Mouse (Mus musculus): ENCODE measurements around the gene Usp47.

Usp47 gene

DNA sequence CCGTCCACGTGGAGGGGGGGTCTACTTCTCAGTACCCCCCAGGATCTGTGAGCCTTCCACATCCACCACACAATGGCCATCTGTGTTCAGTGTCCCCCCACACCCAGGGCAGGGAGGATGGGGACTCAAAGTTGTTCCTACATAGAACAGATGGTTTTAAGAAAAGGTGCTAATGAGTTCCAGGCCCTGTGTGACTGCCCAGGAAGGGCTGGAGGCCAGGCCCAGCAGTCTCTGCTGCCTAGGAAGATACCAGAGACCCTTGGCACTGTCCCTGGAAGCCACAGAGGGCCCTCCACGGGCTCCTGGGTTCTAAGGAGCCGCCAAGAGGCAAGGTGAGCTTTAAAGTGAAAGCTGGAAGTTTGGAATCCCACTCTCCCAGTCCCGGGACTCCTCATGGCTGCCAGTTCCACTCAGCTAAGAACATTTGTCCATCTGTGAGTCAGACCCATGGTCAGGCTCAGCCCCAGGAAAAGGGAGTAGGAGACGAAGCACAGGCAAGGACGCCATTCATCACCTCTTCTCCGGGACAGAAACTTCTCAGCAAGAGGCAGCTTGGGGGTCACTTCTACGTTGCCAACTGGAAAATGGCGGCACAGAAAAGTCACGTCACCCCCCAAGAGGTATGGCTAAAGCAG, 98.7 kb downstream of the Usp47 start:
- peak; percentile 43 for DNase-seq (ENCODE audit: low spot score)

DNA sequence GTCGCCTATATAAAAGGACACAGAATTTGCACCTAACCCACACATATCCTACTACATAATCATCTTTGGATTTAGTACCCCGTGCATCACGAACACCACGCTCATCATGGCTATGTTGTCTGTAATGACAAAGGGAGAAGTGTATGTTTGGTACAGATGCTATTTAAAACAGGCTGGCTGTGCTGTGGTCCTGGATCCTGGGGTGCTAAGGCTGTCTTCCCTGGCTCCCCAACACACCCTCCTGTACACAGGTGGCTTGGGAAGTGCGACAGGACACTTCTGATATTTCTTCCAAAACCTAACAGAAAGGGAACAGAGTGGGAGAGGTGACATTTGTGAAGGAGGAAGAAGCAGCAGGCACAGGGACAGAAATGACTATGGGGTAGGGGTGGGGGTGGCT, 100.3 kb downstream of the Usp47 start:
- no peak for DNase-seq (ENCODE audit: low spot score)

DNA sequence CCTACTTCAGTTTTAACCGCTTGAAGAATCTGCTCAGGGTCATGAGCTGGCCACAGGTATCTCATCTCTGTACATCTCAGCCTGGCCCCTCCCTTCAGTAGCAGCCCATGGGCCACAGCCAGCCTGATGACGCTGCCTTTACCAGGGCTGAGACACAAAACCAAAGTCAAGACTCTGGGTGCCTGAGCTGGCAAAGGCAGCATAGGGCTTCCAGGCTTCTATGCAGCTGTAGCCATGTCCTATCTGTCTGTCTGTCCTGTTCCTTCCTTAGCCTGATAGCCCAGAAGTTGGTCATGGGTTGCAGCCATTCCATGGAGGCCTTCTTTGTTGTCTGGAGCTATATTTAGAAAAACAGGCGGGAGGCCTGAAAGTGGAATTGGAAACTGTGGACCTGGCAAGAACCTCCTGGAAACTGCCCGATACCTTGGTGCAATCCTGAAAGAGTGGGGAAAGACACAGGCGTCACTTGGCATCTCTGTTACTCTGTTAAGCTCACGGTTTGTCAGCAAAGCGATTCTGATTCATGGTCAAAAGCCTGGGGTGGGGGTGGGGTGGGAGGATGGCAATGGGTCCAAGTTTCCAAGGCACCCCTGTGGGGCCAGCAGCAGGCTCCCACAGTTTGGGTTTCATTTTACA, 102.4 kb downstream of the Usp47 start:
- DNase-seq (ENCODE audit: low spot score): no peak

- DNase-seq (ENCODE audit: low spot score): no peak
Measured at GRCm38 (mm10) chr7:112127085-112127637, 103.9 kb downstream of the Usp47 start.

DNA sequence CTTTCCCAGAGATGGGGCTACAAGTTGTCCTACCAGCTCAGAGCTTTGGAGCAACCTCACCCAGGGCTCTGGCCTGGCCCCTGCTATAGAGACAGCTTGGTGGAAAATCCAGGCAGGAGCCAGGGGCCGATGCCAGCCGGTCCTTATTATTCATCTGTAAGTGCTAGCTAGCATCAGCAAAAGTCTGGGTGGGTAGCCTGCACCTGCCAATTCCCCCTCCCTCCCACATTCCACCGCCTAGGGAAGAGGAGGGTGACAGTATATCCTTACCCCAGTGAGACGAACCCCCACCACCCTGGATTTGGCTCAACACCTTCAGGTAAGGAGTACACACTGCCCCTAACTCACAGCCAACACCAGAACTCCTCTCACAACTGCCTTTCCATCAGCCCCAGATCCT, 104.7 kb downstream of the Usp47 start:
- DNase-seq (ENCODE audit: low spot score): no peak

GRCm38 (mm10) chr7:112128810-112129209, 105.5 kb downstream of the Usp47 start:
- DNase-seq (ENCODE audit: low spot score): no peak

GRCm38 (mm10) chr7:112129851-112130250, 106.5 kb downstream of the Usp47 start:
- DNase-seq (ENCODE audit: low spot score): no peak

GRCm38 (mm10) chr7:112130660-112131059, 107.4 kb downstream of the Usp47 start:
- no peak for DNase-seq (ENCODE audit: low spot score)

DNA sequence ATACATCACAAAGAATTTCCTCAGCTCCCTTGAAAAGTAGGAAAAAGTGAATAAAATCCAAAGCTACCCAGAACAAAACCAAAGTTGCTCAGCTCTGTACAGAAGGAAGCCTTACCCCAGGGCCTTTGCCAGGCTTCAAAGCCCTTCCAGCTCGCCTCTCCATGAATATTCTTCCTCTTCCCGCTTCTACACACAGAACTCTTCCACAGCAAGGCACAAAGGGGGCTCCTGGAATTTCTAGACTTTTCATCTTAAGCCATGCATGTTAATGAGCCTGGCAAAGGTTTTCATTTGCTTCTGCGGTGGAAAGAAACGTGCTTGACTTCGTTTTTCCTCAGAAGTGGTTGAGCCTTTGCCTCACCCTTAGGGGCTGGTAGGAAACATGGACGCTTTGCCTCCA, 108.7 kb downstream of the Usp47 start:
- DNase-seq (ENCODE audit: low spot score): no peak

- DNase-seq (ENCODE audit: low spot score): no peak
Measured at GRCm38 (mm10) chr7:112133277-112133676, 110.0 kb downstream of the Usp47 start.

DNA sequence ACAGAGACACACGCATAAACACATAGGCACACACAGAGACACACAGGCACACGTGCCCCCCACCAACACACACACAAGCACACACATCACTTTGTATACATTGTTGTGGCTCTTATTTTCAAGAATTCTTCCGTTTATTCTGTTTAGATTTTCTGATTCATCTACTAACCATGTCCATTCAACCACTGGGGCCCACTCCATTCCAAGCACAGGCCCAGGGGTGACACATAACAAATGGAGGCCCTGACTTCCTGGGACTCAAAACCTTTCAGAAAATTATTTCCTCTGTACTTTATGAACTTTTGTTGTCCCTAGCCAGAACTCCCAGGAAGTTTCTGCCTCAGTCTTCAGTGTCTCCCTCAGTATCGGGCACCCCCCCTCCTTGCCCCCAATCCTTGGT, 111.9 kb downstream of the Usp47 start:
- DNase-seq (ENCODE audit: low spot score): no peak

DNA sequence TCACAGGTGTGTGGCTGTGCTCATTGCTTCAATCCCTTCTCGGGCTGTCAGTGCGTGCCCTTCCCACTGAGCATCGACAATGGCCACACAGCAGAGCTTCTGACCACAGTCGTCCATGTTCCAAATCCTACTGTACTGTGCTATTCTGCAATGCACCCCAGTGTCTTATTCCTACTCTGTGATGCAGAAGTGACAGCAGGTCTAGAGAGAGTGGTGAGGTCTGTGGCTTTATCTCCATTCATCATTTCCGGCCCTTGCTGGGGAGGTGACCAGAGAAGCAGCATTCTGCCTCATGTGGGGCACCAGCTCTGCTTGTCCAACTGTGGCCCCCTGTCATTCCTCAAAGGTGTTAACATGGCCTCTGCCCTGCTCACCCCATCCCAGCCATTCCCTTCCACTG, 113.2 kb downstream of the Usp47 start:
- no peak for DNase-seq (ENCODE audit: low spot score)

GRCm38 (mm10) chr7:112138168-112138508, 114.8 kb downstream of the Usp47 start:
- no peak for DNase-seq (ENCODE audit: low spot score)

DNA sequence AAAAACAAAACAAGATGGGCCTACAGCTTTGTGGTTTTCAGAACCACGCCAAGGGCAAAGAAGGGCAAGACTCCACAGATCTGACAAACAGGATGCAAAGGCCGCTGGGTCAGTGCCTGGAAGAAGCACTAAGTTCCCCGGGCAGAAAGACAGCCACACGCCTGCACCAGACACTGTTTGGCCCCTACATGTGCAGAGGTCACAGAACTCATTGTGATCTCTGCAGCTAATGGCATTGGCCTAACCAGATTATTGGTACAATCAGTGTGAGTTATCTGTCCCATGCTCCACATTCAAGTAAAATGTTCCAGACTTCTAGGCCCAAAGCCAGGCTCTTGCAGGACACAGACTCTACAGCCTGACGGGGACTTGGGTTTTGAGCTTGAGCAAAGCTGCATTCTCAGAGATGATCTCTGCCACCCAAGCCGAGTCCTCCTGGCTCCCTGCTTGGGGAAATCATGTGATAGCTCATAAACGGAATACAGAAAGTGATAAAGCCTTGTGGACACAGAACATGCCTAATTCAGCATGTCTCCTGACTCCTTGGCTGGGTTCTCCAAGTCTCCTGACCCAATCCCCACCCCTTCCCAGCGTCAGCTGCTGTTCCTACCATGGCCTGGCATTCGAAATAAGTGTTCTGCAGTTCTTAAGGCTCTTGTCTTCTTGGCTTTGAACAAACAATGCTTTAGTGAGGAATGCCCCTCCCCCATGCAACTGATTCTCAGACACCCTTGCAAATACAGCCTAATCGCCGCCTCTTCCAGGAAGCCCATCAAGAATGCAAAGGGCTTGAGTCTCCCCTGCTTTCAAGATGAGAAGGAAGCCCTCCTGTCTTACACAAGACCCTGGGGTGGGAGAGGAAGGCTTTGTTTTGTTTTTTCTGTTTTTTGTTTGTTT, 115.5 kb downstream of the Usp47 start:
- DNase-seq (ENCODE audit: low spot score): no peak

DNA sequence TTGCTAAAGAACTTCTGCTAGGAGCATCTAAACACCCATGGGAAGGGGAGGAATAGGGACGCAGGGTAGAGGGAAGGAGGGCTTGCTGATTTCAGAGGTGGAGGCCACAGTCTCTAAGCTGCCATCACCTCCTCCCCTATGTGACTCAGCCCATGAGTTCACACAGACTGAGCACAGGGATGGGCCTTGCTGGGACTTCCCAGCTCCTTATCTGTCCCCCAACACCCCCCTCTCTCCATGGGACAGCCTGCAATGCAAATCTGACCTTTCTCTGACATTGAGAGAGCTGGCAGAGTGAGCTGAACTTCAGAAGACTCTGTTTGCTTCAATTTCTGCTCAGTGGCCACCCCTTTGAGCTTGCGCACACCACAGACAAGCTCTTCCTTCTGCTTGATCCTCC, 117.4 kb downstream of the Usp47 start:
- DNase-seq (ENCODE audit: low spot score): no peak

GRCm38 (mm10) chr7:112142616-112143015, 119.3 kb downstream of the Usp47 start:
- DNase-seq (ENCODE audit: low spot score): no peak

GRCm38 (mm10) chr7:112143090-112143500, 119.8 kb downstream of the Usp47 start:
- DNase-seq (ENCODE audit: low spot score): peak; percentile 42

DNA sequence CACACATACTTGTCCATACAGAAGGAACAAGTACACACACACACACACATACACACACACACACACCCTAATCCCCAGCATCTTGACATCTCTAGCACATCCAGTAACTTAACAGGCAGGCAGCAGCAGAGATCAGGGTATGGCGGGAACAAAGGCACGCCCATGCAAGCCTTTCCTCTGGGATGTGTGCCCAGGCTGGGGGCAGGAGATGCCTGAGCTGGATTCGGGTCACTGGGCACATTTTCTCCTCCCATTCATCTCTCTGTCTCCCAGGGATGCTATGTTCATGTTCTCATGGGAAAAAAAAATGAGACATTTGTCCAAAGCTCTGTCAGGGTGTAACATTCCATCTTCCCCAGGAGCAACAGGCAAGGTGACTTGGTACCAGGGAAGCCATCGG, 120.7 kb downstream of the Usp47 start:
- DNase-seq (ENCODE audit: low spot score): no peak

DNA sequence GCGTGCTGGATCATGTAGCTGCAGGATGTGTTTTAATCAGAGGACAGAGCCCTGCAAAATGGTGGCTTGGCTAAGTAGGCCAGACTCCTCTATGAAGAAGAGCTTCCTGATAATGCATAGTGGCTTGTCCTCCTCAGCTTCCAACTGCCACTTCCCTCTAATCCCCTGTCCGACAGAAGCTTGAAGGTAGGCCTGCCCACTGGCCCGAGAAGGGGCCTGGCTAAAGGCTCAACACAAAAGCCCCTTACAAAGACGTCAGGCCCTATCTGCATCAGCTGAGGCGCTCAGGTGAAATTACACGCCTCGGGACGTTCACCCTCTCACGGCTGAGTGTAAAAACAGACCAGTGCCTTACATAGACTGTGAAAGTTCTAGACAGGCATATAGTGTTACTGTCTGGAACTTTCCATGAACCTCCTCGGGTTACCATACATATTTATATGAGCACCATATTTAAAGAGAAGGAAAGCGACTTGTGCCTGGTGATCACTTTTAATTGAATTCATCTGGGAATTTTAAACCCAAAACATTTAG, 121.4 kb downstream of the Usp47 start:
- no peak for DNase-seq (ENCODE audit: low spot score)

DNA sequence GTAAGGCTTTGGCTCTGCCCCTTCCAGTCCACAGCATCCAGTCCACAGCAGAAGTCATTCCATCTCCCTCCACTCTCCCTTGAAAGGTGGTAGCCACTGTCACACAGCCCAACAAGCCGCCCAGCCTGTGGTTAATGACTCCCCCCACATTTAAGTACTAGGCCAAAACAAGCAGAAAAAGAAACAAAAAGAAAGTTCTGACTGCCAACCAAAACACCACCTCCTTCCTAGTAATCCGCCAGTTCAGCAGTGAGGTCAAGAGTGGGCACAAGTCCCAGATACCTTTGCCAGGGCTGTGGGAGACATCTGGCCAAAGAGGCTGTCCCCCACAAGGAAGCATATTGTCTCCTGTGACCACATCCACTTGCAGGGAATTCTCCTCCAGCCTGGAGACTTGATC, 124.7 kb downstream of the Usp47 start:
- no peak for DNase-seq (ENCODE audit: low spot score)

GRCm38 (mm10) chr7:112149113-112149512, 125.8 kb downstream of the Usp47 start:
- no peak for DNase-seq (ENCODE audit: low spot score)

DNA sequence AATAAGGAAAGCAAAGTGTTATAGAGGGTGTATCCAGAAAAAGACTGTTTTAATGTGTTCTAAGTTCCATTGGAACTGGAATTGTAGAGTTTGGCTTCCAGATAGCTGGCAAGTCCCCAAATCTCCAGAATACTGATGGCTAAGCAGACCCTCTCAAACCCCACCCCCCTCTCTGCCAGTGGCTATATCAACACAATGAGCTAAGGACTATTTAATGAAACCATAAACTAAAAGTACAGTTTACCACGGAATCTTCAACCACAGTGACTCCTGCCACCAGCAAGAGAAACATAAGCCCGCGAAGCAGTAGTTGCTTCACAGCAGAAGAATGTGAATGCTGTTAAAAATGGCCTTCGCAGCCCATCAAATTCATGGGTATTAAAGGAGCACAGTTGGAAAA, 131.1 kb downstream of the Usp47 start:
- DNase-seq (ENCODE audit: low spot score): no peak

DNA sequence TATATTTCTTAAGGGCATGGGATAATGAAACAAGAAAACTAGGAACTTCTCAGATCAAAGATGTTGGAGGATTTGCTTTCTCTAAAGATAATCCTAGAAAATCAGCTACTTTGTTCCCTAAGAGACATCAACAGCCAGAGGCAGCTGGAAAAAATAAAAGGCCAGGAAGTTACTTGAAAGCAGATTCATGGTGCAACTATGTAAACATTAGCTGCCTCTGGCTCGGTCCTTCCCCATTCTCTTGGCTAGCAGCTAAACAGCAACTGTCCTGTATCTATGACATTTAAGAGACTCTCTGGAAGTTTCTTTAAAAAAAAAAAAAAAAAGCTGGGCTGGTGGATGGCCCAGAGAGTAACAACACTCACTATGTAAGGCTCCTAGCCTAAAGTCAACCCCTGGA, 131.9 kb downstream of the Usp47 start:
- no peak for DNase-seq (ENCODE audit: low spot score)
